Mouse (Mus musculus) embryonic facial prominence, embryonic 14.5 days (tissue): ENCODE data around the gene Sec22a. TPM values are rescaled to one million over a fixed set of nuclear protein-coding genes. Genes with fewer than 3 reads are reported as not detected.

Experiments
- ATAC-seq: fragments of 200-750 bp; cut with Nextera tagmentation; 2 replicates; pipeline ENCODE4 v1.8.0; 2017; ENCODE audit warnings: low read depth, moderate number of reproducible peaks, moderate TSS enrichment
- DNase-seq: peaks from one replicate; pipeline ENCODE4 v3.0.0-alpha.2; 2015; ENCODE audit warnings: low spot score
- H3K27ac ChIP-seq: fragments of 300-500 bp; sonication (generic); replicated peaks from 2 replicates; pipeline ENCODE4 v1.5.1; 2014; ENCODE audit warnings: low read depth, mild to moderate bottlenecking, low read length, moderate library complexity
- H3K27me3 ChIP-seq: fragments of 300-500 bp; sonication (generic); replicated peaks from 2 replicates; pipeline ENCODE4 v1.6.1; 2014; ENCODE audit warnings: low read length; ENCODE audit not compliant: control insufficient read depth, insufficient read depth
- H3K36me3 ChIP-seq: fragments of 300-500 bp; sonication (generic); 2 replicates; pipeline ENCODE4 v1.6.1; 2014; ENCODE audit warnings: low read length, mixed read lengths; ENCODE audit not compliant: control insufficient read depth, insufficient read depth
- H3K4me1 ChIP-seq: fragments of 300-500 bp; sonication (generic); 2 replicates; pipeline ENCODE4 v1.6.1; 2014; ENCODE audit warnings: antibody characterized with exemption, low read length; ENCODE audit not compliant: control insufficient read depth, insufficient read depth
- H3K4me2 ChIP-seq: fragments of 300-500 bp; sonication (generic); 2 replicates; pipeline ENCODE4 v1.6.1; 2014; ENCODE audit warnings: low read depth, mild to moderate bottlenecking, low read length, moderate library complexity, mixed read lengths
- H3K4me3 ChIP-seq: fragments of 300-500 bp; sonication (generic); 2 replicates; pipeline ENCODE4 v1.5.1; 2014; ENCODE audit warnings: low read depth, mild to moderate bottlenecking, low read length
- H3K9ac ChIP-seq: fragments of 300-500 bp; sonication (generic); 2 replicates; pipeline ENCODE4 v1.6.1; 2014; ENCODE audit warnings: low read depth, mild to moderate bottlenecking, low read length, moderate library complexity, mixed read lengths
- H3K9me3 ChIP-seq: fragments of 300-500 bp; sonication (generic); 2 replicates; pipeline ENCODE4 v1.6.1; 2016; ENCODE audit warnings: low read length; ENCODE audit not compliant: control insufficient read depth
- WGBS: fragments of 180-500 bp; shearing (Covaris S2); extraction: QIAGEN DNeasy Blood & Tissue Kit; methylation state at CpG from one replicate; pipeline ENCODE4 v1.1.7; 2014; 5-methylcytosine and 5-hydroxymethylcytosine counted together
- polyA plus RNA-seq: library from polyadenylated mRNA; unstranded; fragments of >200 nt; fragmentation: Nextera tagmentation; extraction: Ambion mirVana; gene quantifications from 2 replicates; pipeline ENCODE4 v1.2.1, GENCODE M21; 2014

The Sec22a gene
- polyA plus RNA-seq, 1 experiment from 2014 or later = 43.2 TPM

GRCm38 (mm10) chr16:35297786-35298185 lies 65.9 kb downstream of the Sec22a start:
- no peak overlapping the region for H3K27ac ChIP-seq

GRCm38 (mm10) chr16:35287244-35287643 lies 76.5 kb downstream of the Sec22a start:
- ATAC-seq = no peak
- no peaks in the 10 kb centered on the region for H3K4me1 ChIP-seq
- H3K4me3 ChIP-seq = no peak overlapping the region
- H3K27ac ChIP-seq = no peak overlapping the region
- no peaks in the 10 kb centered on the region for H3K27me3 ChIP-seq
- H3K36me3 ChIP-seq = 0 out of 2 replicates have a peak, but pooled peaks cover 7% of the 10 kb centered on the region
- DNase-seq = no peak
- no peak overlapping the region for H3K4me2 ChIP-seq
- H3K9ac ChIP-seq = no peak overlapping the region
- no peaks in the 10 kb centered on the region for H3K9me3 ChIP-seq
- WGBS = 86% methylated on average over 5 of the region's 5 CpGs

More at GRCm38 (mm10) chr16:35297786-35298185, 65.9 kb downstream of the Sec22a start:
- Histone ChIP-seq H3K4me3 (no peak overlapping the region), H3K36me3 (0 out of 2 replicates have a peak, but pooled peaks cover 1% of the 10 kb centered on the region), H3K27me3 (no peaks in the 10 kb centered on the region), H3K4me1 (no peaks in the 10 kb centered on the region), H3K4me2 (no peak overlapping the region), H3K9ac (no peak overlapping the region), H3K9me3 (no peaks in the 10 kb centered on the region)
- 74% methylated on average over 5 of the region's 5 CpGs for WGBS
- DNase-seq = no peak
- ATAC-seq = no peak

- no peak for ATAC-seq
- no peaks in the 10 kb centered on the region for H3K27me3 ChIP-seq
- H3K4me1 ChIP-seq = no peaks in the 10 kb centered on the region
- H3K4me3 ChIP-seq = no peak overlapping the region
- H3K36me3 ChIP-seq = 0 out of 2 replicates have a peak, but pooled peaks cover 7% of the 10 kb centered on the region
- H3K9me3 ChIP-seq = no peaks in the 10 kb centered on the region
- no peak for DNase-seq
- no peak overlapping the region for H3K9ac ChIP-seq
- H3K27ac ChIP-seq = no peak overlapping the region
- 70% methylated on average over 9 of the region's 9 CpGs for WGBS
- no peak overlapping the region for H3K4me2 ChIP-seq
Observed at GRCm38 (mm10) chr16:35285821-35286220, 77.9 kb downstream of the Sec22a start.

- no peak for DNase-seq
- 80% methylated on average over 2 of the region's 2 CpGs for WGBS
- Histone ChIP-seq H3K27ac (no peak overlapping the region), H3K36me3 (0 out of 2 replicates have a peak, but pooled peaks cover 7% of the 10 kb centered on the region), H3K4me1 (no peaks in the 10 kb centered on the region), H3K9me3 (no peaks in the 10 kb centered on the region), H3K4me2 (no peak overlapping the region), H3K27me3 (no peaks in the 10 kb centered on the region), H3K4me3 (no peak overlapping the region), H3K9ac (no peak overlapping the region)
- ATAC-seq = no peak
Observed at GRCm38 (mm10) chr16:35282456-35282855, 81.3 kb downstream of the Sec22a start.

- no peak overlapping the region for H3K4me3 ChIP-seq
- H3K27ac ChIP-seq = no peak overlapping the region
- no peaks in the 10 kb centered on the region for H3K9me3 ChIP-seq
- 77% methylated on average over 6 of the region's 6 CpGs for WGBS
- no peaks in the 10 kb centered on the region for H3K36me3 ChIP-seq
- DNase-seq (no peak), ATAC-seq (no peak)
- no peak overlapping the region for H3K9ac ChIP-seq
- no peaks in the 10 kb centered on the region for H3K27me3 ChIP-seq
- H3K4me1 ChIP-seq = no peaks in the 10 kb centered on the region
- H3K4me2 ChIP-seq = no peak overlapping the region
Observed at GRCm38 (mm10) chr16:35278166-35278565, 85.6 kb downstream of the Sec22a start.

- Histone ChIP-seq H3K4me3 (no peak overlapping the region), H3K9me3 (no peaks in the 10 kb centered on the region), H3K36me3 (no peaks in the 10 kb centered on the region), H3K9ac (no peak overlapping the region), H3K4me2 (no peak overlapping the region), H3K27me3 (no peaks in the 10 kb centered on the region), H3K27ac (no peak overlapping the region; the same call in 1 of the 2 replicates), H3K4me1 (no peaks in the 10 kb centered on the region)
- DNase-seq (peak; percentile 39), ATAC-seq (no peak)
- WGBS = 46% methylated on average over 4 of the region's 4 CpGs
Observed at GRCm38 (mm10) chr16:35272417-35272816, 91.3 kb downstream of the Sec22a start.

GRCm38 (mm10) chr16:35271572-35271971 lies 92.1 kb downstream of the Sec22a start:
- Histone ChIP-seq H3K27ac (no peak overlapping the region), H3K9me3 (no peaks in the 10 kb centered on the region), H3K4me2 (no peak overlapping the region), H3K9ac (no peak overlapping the region), H3K4me1 (no peaks in the 10 kb centered on the region), H3K27me3 (no peaks in the 10 kb centered on the region), H3K4me3 (no peak overlapping the region), H3K36me3 (no peaks in the 10 kb centered on the region)
- no peak for ATAC-seq
- DNase-seq = peak; percentile 19
- WGBS = 36% methylated on average over 4 of the region's 4 CpGs

GRCm38 (mm10) chr16:35270945-35271344 lies 92.8 kb downstream of the Sec22a start:
- 75% methylated on average over 6 of the region's 6 CpGs for WGBS
- Histone ChIP-seq H3K4me3 (no peak overlapping the region), H3K9me3 (no peaks in the 10 kb centered on the region), H3K27ac (no peak overlapping the region), H3K36me3 (no peaks in the 10 kb centered on the region), H3K4me1 (no peaks in the 10 kb centered on the region), H3K9ac (no peak overlapping the region), H3K27me3 (no peaks in the 10 kb centered on the region), H3K4me2 (no peak overlapping the region)
- ATAC-seq (no peak), DNase-seq (no peak)

- ATAC-seq = peak; percentile 41; the same call in 1 of the 2 replicates
- no peak overlapping the region for H3K4me2 ChIP-seq
- 33% methylated on average over 10 of the region's 10 CpGs for WGBS
Observed at GRCm38 (mm10) chr16:35270353-35270934, 93.3 kb downstream of the Sec22a start.

More at GRCm38 (mm10) chr16:35270353-35270934, 93.3 kb downstream of the Sec22a start:
- Histone ChIP-seq H3K27me3 (no peaks in the 10 kb centered on the region), H3K27ac (no peak overlapping the region), H3K9ac (no peak overlapping the region), H3K9me3 (no peaks in the 10 kb centered on the region), H3K36me3 (no peaks in the 10 kb centered on the region), H3K4me1 (no peaks in the 10 kb centered on the region), H3K4me3 (no peak overlapping the region)
- peak; percentile 91 for DNase-seq
